ENCODE assay signal across 37 mouse cellular contexts in the genomic region with DNA sequence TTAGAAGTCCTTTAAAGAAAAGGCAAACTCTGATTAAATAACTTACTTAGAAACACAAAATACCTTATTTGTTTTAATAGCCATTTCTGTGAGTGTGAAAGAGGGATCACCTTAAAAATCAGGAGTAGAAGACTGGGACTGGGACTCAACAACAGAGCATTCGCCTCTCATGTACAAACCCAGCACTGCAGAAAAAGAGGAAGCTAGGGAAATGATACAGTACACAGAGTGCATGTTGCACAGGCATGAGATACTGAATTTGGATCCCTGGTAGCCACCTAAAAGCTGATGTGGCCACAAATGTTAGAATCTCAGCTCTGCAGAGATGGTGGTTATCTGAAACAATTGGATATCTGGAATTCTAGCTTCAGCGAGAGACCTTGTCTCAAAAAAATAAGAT. TPM values are rescaled to one million over a fixed set of nuclear protein-coding genes. Genes with fewer than 3 reads are reported as not detected.
"Had no signal": no experiment of that assay in that cellular context is flagged by ENCODE, and none has a peak within 500 bp of the region (broad histone marks: within the 10 kb centered on the region; RNA-seq: fewer than 3 reads in every experiment).

No protein-coding gene starts in this region.

- H3K27me3 ChIP-seq: embryonic facial prominence, embryonic 12.5 days; embryonic facial prominence, embryonic 15.5 days; forebrain, embryonic 12.5 days; forebrain, embryonic 13.5 days; forebrain, embryonic 15.5 days had no signal

- DNase-seq: cerebellum, adult 8-10 months; cerebellum, adult 9-10 months; cerebellum, adult 9-11 months; cerebellum, postnatal 10 days; cerebellum, postnatal 14 days; cerebellum, postnatal 25 days; cerebellum, postnatal 36 days; embryo, embryonic 11 days; forebrain, postnatal 0 days; gastrocnemius, adult 2 months; gastrocnemius, postnatal 10 days; gastrocnemius, postnatal 14 days; gastrocnemius, postnatal 25 days; gastrocnemius, postnatal 36 days; heart, adult 11 months; heart, adult 18-20 months; heart, adult 2 months had no signal

- H3K4me3 ChIP-seq: embryonic facial prominence, embryonic 10.5 days; embryonic facial prominence, embryonic 12.5 days; embryonic facial prominence, embryonic 13.5 days; embryonic facial prominence, embryonic 15.5 days; erythroblast, embryonic 14.5 days; forebrain, embryonic 10.5 days; forebrain, embryonic 12.5 days; forebrain, embryonic 13.5 days; forebrain, embryonic 15.5 days; gastrocnemius, adult 2 months; heart, adult 2 months had no signal

- H3K4me2 ChIP-seq: embryonic facial prominence, embryonic 12.5 days; embryonic facial prominence, embryonic 13.5 days; embryonic facial prominence, embryonic 15.5 days; forebrain, embryonic 12.5 days; forebrain, embryonic 13.5 days; forebrain, embryonic 15.5 days had no signal

- ATAC-seq: forebrain, embryonic 13.5 days; forebrain, embryonic 14.5 days; forebrain, embryonic 15.5 days; forebrain, embryonic 16.5 days; forebrain, postnatal 0 days had no signal

- H3K36me3 ChIP-seq: embryonic facial prominence, embryonic 10.5 days; embryonic facial prominence, embryonic 12.5 days; embryonic facial prominence, embryonic 13.5 days; embryonic facial prominence, embryonic 15.5 days; forebrain, embryonic 10.5 days; forebrain, embryonic 12.5 days; forebrain, embryonic 15.5 days had no signal

- H3K9me3 ChIP-seq: embryonic facial prominence, embryonic 10.5 days; embryonic facial prominence, embryonic 12.5 days; embryonic facial prominence, embryonic 13.5 days; embryonic facial prominence, embryonic 15.5 days; forebrain, embryonic 10.5 days; forebrain, embryonic 12.5 days; forebrain, embryonic 13.5 days; forebrain, embryonic 15.5 days had no signal

- H3K27ac ChIP-seq: embryonic facial prominence, embryonic 10.5 days; embryonic facial prominence, embryonic 12.5 days; embryonic facial prominence, embryonic 13.5 days; embryonic facial prominence, embryonic 15.5 days; forebrain, embryonic 10.5 days; forebrain, embryonic 12.5 days; forebrain, embryonic 13.5 days; forebrain, embryonic 15.5 days; gastrocnemius, adult 2 months; heart, adult 2 months had no signal

- H3K4me1 ChIP-seq: embryonic facial prominence, embryonic 10.5 days; embryonic facial prominence, embryonic 12.5 days; embryonic facial prominence, embryonic 13.5 days; embryonic facial prominence, embryonic 15.5 days; forebrain, embryonic 10.5 days; forebrain, embryonic 12.5 days; forebrain, embryonic 13.5 days; forebrain, embryonic 15.5 days had no signal

- H3K9ac ChIP-seq: embryonic facial prominence, embryonic 12.5 days; embryonic facial prominence, embryonic 13.5 days; embryonic facial prominence, embryonic 15.5 days; forebrain, embryonic 12.5 days; forebrain, embryonic 13.5 days; forebrain, embryonic 15.5 days; forebrain, postnatal 0 days had no signal

RNA-seq across cellular contexts. Expression of a gene that starts 16.9 kb away (rescaled TPM):
- total RNA-seq: gastrocnemius, adult 18-20 months; gastrocnemius, adult 2 months; gastrocnemius, adult 8-10 months; gastrocnemius, postnatal 10 days; gastrocnemius, postnatal 14 days; gastrocnemius, postnatal 25 days; gastrocnemius, postnatal 36 days; gastrocnemius, postnatal 4 days had no signal
- polyA plus RNA-seq: erythroblast, embryonic 14.5 days had no signal

RNA-seq across cellular contexts. Expression of a gene that starts 17.3 kb away (rescaled TPM):
- total RNA-seq: gastrocnemius, adult 18-20 months; gastrocnemius, adult 2 months; gastrocnemius, adult 8-10 months; gastrocnemius, postnatal 10 days; gastrocnemius, postnatal 14 days; gastrocnemius, postnatal 25 days; gastrocnemius, postnatal 36 days; gastrocnemius, postnatal 4 days; granulocyte monocyte progenitor cell, adult 5-6 weeks had no signal
- polyA plus RNA-seq: embryonic facial prominence, embryonic 10.5 days; embryonic facial prominence, embryonic 14.5 days; erythroblast, embryonic 14.5 days; forebrain, embryonic 10.5 days; forebrain, embryonic 11.5 days; forebrain, embryonic 13.5 days; forebrain, embryonic 15.5 days; gonadal fat pad, adult 2 months had no signal

RNA-seq across cellular contexts. Expression of a gene that starts 58.5 kb away (rescaled TPM):
- total RNA-seq: gastrocnemius, adult 18-20 months; gastrocnemius, adult 8-10 months; gastrocnemius, postnatal 14 days; gastrocnemius, postnatal 25 days; gastrocnemius, postnatal 36 days; gastrocnemius, postnatal 4 days; heart, adult 18-20 months; heart, adult 8-10 months had no signal
- polyA plus RNA-seq: embryonic facial prominence, embryonic 11.5 days; forebrain, embryonic 10.5 days; forebrain, embryonic 11.5 days had no signal
